Mouse (Mus musculus): ENCODE data around the gene Txnip. TPM values are rescaled to one million over a fixed set of nuclear protein-coding genes. Genes with fewer than 3 reads are reported as not detected.

Gene Txnip
- total RNA-seq, 2 experiments from 2014 or later: 288 to 458 TPM

DNA sequence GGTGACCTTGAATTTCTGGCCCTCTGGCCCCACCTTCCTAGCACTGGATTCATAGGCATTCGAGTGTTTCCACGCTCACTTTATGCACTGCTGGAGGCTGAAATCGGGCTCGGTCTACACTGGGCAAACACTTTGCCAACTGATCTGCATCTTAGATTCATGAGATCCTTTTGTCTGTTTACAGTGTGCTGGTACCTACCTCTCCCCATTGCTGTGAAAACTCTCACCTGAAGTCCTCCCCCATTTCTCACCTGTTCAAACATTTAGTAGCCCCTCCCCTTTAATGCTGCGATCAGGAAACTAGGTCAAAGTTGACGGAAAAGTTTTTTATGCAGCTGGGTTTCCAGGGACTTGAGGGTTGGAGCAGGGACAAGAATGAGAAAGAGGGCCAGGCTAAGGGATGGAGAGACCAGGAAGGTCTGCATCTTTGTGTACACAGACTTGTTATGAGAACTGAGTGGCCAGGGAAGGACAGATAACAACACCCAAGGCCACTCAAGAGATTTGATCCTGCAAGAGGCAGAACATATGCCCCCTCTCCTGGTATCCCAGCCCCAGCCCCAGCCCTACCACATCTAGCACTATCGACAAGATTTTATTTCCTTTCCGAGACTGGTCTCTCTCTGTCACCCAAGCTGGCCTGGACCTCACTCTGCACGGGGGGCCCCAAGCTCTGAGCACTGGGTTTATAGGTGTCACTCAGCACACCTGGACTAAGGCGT lies 6.3 kb downstream of the Txnip start:
- no peak for DNase-seq
- intact Hi-C loops (cut with DNase I; ENCODE audit: low total_unique reads): no loop called here

- DNase-seq: no peak
- intact Hi-C loops (cut with DNase I; ENCODE audit: low total_unique reads): no loop called here
Measured at GRCm38 (mm10) chr3:96564633-96565032, 6.9 kb downstream of the Txnip start.

- intact Hi-C loops (cut with DNase I; ENCODE audit: low total_unique reads): no loop called here
- no peak for DNase-seq
Measured at GRCm38 (mm10) chr3:96565105-96565504, 7.3 kb downstream of the Txnip start.

- intact Hi-C loops (cut with DNase I; ENCODE audit: low total_unique reads): no loop called here
- no peak for DNase-seq
Measured at GRCm38 (mm10) chr3:96566661-96567450, 9.1 kb downstream of the Txnip start.

DNA sequence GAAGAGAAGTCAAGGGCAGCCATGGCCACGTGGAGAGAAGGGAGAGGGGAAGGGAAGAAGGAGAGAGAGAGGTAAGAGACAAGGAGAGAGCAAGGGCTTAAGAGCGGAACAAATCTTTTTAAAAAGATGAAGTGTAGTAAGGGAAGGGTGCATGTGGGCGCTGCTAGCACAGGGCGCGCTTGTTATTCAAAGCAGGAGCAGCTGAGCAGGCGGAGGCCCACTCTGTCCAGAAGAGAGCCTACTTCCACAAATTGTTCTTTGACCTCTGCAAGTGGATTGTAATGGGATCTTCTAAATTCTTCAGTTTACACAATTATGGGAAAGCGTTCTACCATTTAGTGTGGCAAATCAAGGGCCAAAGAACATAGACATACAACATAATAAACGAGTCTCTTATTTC lies 10.8 kb downstream of the Txnip start:
- intact Hi-C loops (cut with DNase I; ENCODE audit: low total_unique reads): no loop called here
- no peak for DNase-seq

- intact Hi-C loops (cut with DNase I; ENCODE audit: low total_unique reads): no loop called here
- DNase-seq: no peak
Measured at GRCm38 (mm10) chr3:96569506-96569905, 11.7 kb downstream of the Txnip start.

- no peak for DNase-seq
- intact Hi-C loops (cut with DNase I; ENCODE audit: low total_unique reads): no loop called here
Measured at GRCm38 (mm10) chr3:96569966-96570605, 12.3 kb downstream of the Txnip start.

- no peak for DNase-seq
- intact Hi-C loops (cut with DNase I; ENCODE audit: low total_unique reads): no loop called here
Measured at GRCm38 (mm10) chr3:96570643-96571042, 12.9 kb downstream of the Txnip start.

GRCm38 (mm10) chr3:96571336-96571735 lies 13.6 kb downstream of the Txnip start:
- intact Hi-C loops (cut with DNase I; ENCODE audit: low total_unique reads): no loop called here
- DNase-seq: no peak

DNA sequence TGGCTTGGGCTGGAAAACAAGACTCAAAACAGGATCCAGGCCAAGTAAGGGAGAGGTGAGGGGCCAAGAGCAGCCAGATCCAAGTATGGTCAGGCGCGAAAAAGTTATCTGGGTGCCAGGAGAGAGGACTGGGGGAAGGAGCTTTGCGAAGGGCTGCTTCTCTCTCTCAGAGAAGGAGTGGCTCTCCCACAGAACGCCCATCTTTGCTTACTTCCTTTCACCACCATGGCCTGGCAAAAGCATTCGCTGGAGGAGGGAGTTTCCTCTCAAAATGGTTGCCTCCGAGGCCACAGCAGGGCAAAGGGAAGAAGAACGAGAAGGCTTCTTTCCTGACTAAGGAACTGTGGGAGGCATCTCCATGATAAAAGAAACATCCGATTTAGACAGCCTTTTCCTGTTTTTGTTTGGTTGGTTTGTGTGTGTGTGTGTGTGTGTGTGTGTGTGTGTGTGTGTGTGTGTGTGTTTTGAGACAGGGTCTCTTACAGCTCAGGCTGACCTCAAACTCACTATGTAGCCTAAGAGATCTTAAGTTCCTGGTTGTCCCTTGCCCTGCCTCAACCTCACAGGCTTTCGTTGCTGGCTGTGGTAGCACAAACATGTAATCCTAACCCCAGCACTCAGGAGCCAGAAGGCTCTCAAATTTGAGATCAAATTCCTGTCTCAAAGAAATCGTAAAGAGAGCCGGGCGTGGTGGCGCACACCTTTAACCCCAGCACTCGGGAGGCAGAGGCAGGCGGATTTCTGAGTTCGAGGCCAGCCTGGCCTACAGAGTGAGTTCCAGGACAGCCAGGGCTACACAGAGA lies 14.3 kb downstream of the Txnip start:
- DNase-seq: peak; percentile 36
- intact Hi-C loops (cut with DNase I; ENCODE audit: low total_unique reads): no loop called here

- DNase-seq: no peak
Measured at GRCm38 (mm10) chr3:96573611-96574511, 16.1 kb downstream of the Txnip start.

GRCm38 (mm10) chr3:96575272-96575984 lies 17.7 kb downstream of the Txnip start:
- DNase-seq: peak; percentile 71
- intact Hi-C loops (cut with DNase I; ENCODE audit: low total_unique reads): no loop called here

More at GRCm38 (mm10) chr3:96573611-96574511, 16.1 kb downstream of the Txnip start:
- intact Hi-C loops (cut with DNase I; ENCODE audit: low total_unique reads): no loop called here

DNA sequence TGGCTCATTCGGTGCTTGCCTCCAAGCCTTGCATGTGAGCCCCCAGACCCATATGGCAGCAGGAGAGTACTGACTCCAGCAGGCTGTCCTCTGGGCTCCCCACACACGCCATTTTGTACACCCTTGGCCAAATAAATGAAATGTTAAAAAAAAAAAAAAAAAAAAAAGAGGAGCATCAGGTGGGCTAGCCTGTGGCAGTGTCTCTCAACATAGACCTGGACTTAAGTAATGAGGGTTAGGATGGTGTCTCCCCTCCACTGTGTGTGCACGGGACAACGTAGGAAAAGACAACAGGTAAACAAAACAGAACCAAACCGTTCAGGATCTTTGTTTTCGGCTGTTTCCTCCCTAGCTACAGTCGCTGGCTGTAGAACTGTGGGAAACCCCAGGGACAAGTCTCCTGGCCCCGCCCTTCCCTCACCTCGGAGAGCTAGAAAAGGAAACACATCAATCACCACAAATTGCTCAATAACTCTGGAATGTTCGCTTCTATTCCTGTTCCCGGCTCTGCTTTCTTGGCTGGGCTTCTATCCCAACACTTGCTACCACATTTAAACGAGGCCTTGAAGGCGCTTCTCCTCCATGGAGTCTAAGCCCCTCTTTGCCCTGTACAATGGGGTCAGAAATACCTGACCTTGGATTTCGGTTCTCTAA lies 18.4 kb downstream of the Txnip start:
- intact Hi-C loops (cut with DNase I; ENCODE audit: low total_unique reads): no loop called here
- peak; percentile 80 for DNase-seq

DNA sequence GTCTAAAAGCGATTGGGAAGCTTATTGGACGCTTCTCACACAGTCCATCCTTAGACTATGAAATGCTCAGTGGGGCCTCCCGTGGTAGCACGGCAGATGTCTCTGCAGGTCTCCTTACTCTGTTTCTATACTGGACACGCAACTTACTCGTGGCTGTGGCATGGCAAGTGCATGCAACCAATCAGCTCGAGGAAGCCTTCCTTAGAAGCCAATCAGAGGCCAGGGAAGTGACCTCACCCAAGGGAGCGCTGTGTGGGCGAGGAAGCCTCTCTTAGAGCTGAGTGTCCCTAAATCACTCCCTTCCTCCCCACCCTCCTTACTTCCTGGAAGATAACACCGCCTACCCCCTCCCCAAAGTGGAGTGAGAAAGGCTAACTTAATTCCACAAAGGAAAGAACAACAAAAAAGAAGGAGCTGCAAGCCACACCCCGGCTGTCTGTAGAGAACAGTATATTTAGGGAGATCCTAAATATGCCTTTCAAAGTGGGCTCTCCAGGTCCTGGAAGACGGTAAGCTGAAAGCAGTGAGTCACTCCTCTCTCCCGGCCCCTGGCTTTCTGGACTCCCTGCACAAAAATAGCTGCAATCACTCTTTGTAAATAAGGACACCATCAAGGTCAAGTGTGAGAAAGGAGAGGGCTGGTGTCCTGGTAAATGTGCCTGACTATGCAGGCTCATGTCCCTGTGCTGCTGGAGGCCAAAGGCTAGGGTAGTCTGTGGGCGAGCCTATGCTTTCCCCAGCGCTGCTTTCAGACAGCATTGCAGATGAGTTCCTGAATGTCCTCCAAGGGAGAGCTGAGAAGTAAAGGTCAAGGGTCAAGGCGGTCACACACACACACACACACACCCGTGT lies 19.2 kb downstream of the Txnip start, which contains the start of gene Gm16253:
Gm16253 (plus strand) TSS at position 295 of the 852 bp plus-strand sequence.
- peak; percentile 92 for DNase-seq
- intact Hi-C loops (cut with DNase I; ENCODE audit: low total_unique reads): no loop called here

- no peak for DNase-seq
- intact Hi-C loops (cut with DNase I; ENCODE audit: low total_unique reads): no loop called here
Measured at GRCm38 (mm10) chr3:96577566-96577965, 19.8 kb downstream of the Txnip start.

- intact Hi-C loops (cut with DNase I; ENCODE audit: low total_unique reads): no loop called here
- DNase-seq: no peak
Measured at GRCm38 (mm10) chr3:96578561-96579238, 20.9 kb downstream of the Txnip start.
